Mouse (Mus musculus): ENCODE data around the gene Ank3.

- TF ChIP-seq CTCF (IDR thresholded peaks at IDR 0.05; ENCODE audit: control insufficient read depth, insufficient read depth, low read length) (no peak), POLR2A (IDR thresholded peaks at IDR 0.05; ENCODE audit: borderline replicate concordance, control insufficient read depth, low read depth, low read length) (no peak)
Measured at GRCm38 (mm10) chr10:69620692-69621382, 222.3 kb downstream of the Ank3 start.
